Mouse (Mus musculus) olfactory bulb, adult 2 months (tissue): Measurements from ENCODE around the gene Slx1b. TPM values are rescaled to one million over a fixed set of nuclear protein-coding genes. Genes with fewer than 3 reads are reported as not detected.

Experiments
- H3K27ac ChIP-seq: fragments of 200-500 bp; 2 replicates; pipeline ENCODE4 v1.5.1; 2012; ENCODE audit warnings: low read depth, low read length; ENCODE audit not compliant: insufficient read depth
- H3K4me1 ChIP-seq: fragments of 200-500 bp; 2 replicates; pipeline ENCODE4 v1.6.1; 2012; ENCODE audit warnings: low read length; ENCODE audit not compliant: control insufficient read depth, insufficient read depth
- H3K4me3 ChIP-seq: fragments of 200-500 bp; 2 replicates; pipeline ENCODE4 v1.5.1; 2012; ENCODE audit warnings: mild to moderate bottlenecking, low read depth, low read length, moderate library complexity; ENCODE audit not compliant: insufficient read depth
- CTCF ChIP-seq: fragments of 200-500 bp; IDR thresholded peaks from 2 replicates; pipeline ENCODE4 v1.5.1; 2012; ENCODE audit warnings: low read depth, mild to moderate bottlenecking, low read length, moderate library complexity; ENCODE audit not compliant: insufficient read depth
- POLR2A ChIP-seq: fragments of 200-500 bp; IDR thresholded peaks from 2 replicates; pipeline ENCODE4 v1.6.1; 2012; ENCODE audit warnings: mild to moderate bottlenecking, low read depth, low read length, moderate library complexity; ENCODE audit not compliant: insufficient read depth
- WGBS: fragments of 180-500 bp; shearing (Covaris S2); methylation state at CpG from one replicate; pipeline ENCODE4 v1.1.7; 2018; 5-methylcytosine and 5-hydroxymethylcytosine counted together
- polyA plus RNA-seq: library from polyadenylated mRNA; stranded (reverse); fragments of >200 nt; gene quantifications from 2 replicates; pipeline ENCODE4 v1.2.4, GENCODE M21; 2012; ENCODE audit warnings: low replicate concordance; ENCODE audit not compliant: missing spikeins, insufficient read depth, insufficient read length

The Slx1b gene
- polyA plus RNA-seq, 1 experiment: not detected

GRCm38 (mm10) chr7:126672111-126672510, 23.5 kb downstream of the Slx1b start:
- WGBS: 93% methylated on average over 9 of the region's 9 CpGs
- Histone ChIP-seq H3K27ac (no peak overlapping the region), H3K4me3 (no peak overlapping the region), H3K4me1 (peaks cover 5% of the 10 kb centered on the region; the same call in 1 of the 2 replicates)
- TF ChIP-seq CTCF: no peak
- TF ChIP-seq POLR2A: no peak

- H3K4me3 ChIP-seq: no peak overlapping the region
- no peak for TF ChIP-seq CTCF
- no peaks in the 10 kb centered on the region for H3K4me1 ChIP-seq
- H3K27ac ChIP-seq: no peak overlapping the region
- 89% methylated on average over 3 of the region's 3 CpGs for WGBS
Measured at GRCm38 (mm10) chr7:126670152-126670551, 25.4 kb downstream of the Slx1b start.

- Histone ChIP-seq H3K4me1 (no peaks in the 10 kb centered on the region), H3K4me3 (no peak overlapping the region), H3K27ac (no peak overlapping the region)
- WGBS: 71% methylated on average over 5 of the region's 5 CpGs
- TF ChIP-seq POLR2A (no peak), CTCF (no peak)
Measured at GRCm38 (mm10) chr7:126668452-126668851, 27.1 kb downstream of the Slx1b start.

DNA sequence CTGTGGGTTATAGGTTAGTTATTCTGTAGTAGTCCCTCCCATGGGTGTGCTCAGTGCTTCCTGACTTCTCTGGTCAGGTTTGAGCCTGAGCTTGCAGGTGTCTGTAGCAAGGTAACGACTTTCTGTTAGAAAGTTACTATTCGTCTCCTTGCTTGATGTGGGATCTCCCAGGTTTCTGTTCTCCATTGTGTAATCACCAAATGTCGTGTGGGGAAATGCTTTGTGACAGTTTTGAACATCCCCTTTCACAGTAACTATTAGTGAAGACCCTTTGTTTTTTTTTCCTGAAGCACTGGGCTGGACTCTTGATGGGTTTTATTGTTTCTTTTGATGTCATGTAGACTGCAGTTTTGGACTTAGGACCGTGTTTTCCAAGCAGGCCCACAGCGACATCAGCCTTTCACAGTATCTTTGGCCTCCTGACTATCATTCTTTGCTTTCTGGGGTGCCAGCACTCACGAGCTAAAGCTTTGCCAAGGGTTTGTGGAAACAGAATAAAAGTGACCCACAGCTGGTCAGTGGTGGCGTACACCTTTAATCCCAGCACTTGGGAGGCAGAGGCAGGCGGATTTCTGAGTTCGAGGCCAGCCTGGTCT, 28.0 kb downstream of the Slx1b start:
- TF ChIP-seq POLR2A: no peak
- no peak for TF ChIP-seq CTCF
- WGBS: 80% methylated on average over 9 of the region's 9 CpGs
- Histone ChIP-seq H3K4me1 (no peaks in the 10 kb centered on the region), H3K4me3 (no peak overlapping the region), H3K27ac (no peak overlapping the region)

DNA sequence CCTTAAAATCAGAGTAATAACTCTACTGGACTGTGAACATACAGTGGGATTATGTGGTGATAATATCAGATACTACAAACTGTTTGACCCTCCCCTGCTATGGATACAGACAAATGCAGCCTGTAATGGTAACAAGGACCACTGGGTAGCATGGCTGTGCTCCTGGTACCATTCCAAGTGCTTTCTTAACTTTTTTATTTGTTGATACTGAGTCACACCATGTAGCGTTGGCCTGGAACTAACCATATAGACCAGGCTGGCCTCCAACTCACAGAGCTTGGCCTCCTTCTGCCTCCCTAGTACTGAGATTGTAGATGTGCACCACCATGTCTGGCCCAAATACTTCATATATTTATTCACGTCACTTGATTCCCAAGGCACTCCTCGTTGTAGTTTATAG, 30.3 kb downstream of the Slx1b start:
- H3K27ac ChIP-seq: no peak overlapping the region
- no peak overlapping the region for H3K4me3 ChIP-seq
- H3K4me1 ChIP-seq: no peaks in the 10 kb centered on the region
- WGBS: 93% methylated on average over 3 of the region's 3 CpGs
- TF ChIP-seq CTCF (no peak), POLR2A (no peak)

- Histone ChIP-seq H3K4me1 (no peaks in the 10 kb centered on the region), H3K4me3 (no peak overlapping the region), H3K27ac (no peak overlapping the region)
- 79% methylated on average over 8 of the region's 8 CpGs for WGBS
- TF ChIP-seq CTCF (no peak), POLR2A (no peak)
Measured at GRCm38 (mm10) chr7:126663646-126664045, 31.9 kb downstream of the Slx1b start.

- no peak overlapping the region for H3K4me3 ChIP-seq
- no peak for TF ChIP-seq CTCF
- TF ChIP-seq POLR2A: no peak
- WGBS: 94% methylated on average over 3 of the region's 3 CpGs
- H3K4me1 ChIP-seq: no peaks in the 10 kb centered on the region
- no peak overlapping the region for H3K27ac ChIP-seq
Measured at GRCm38 (mm10) chr7:126659771-126660170, 35.8 kb downstream of the Slx1b start.

- 50% methylated on average over 1 of the region's 1 CpGs for WGBS
- H3K4me3 ChIP-seq: no peak overlapping the region
- TF ChIP-seq CTCF: no peak
- TF ChIP-seq POLR2A: no peak
- H3K27ac ChIP-seq: no peak overlapping the region
- H3K4me1 ChIP-seq: no peaks in the 10 kb centered on the region
Measured at GRCm38 (mm10) chr7:126657522-126657921, 38.1 kb downstream of the Slx1b start.

- WGBS: 96% methylated on average over 3 of the region's 3 CpGs
- H3K4me1 ChIP-seq: no peaks in the 10 kb centered on the region
- H3K4me3 ChIP-seq: no peak overlapping the region
- TF ChIP-seq POLR2A: no peak
- no peak for TF ChIP-seq CTCF
- no peak overlapping the region for H3K27ac ChIP-seq
Measured at GRCm38 (mm10) chr7:126655695-126656094, 39.9 kb downstream of the Slx1b start.

- no peak overlapping the region for H3K4me3 ChIP-seq
- H3K4me1 ChIP-seq: no peaks in the 10 kb centered on the region
- TF ChIP-seq CTCF (no peak), POLR2A (no peak)
- no peak overlapping the region for H3K27ac ChIP-seq
- WGBS: 92% methylated on average over 2 of the region's 2 CpGs
Measured at GRCm38 (mm10) chr7:126653991-126654390, 41.6 kb downstream of the Slx1b start.
